Mouse (Mus musculus): ENCODE measurements around the gene Atg3. TPM values are rescaled to one million over a fixed set of nuclear protein-coding genes. Genes with fewer than 3 reads are reported as not detected.

Gene Atg3
- polyA plus RNA-seq, 1 experiment from 2014 or later, result 38.6 TPM

- DNase-seq (ENCODE audit: low spot score) (peak; percentile 47), ATAC-seq (replicated peaks; ENCODE audit: low FRiP score) (0 out of 2 replicates have a peak, but pooled peaks have one; percentile 30)
- H3K36me3 ChIP-seq (ENCODE audit: control insufficient read depth, insufficient read depth, low read length), result no peaks in the 10 kb centered on the region
- H3K27me3 ChIP-seq (ENCODE audit: control insufficient read depth, insufficient read depth, low read length), result no peaks in the 10 kb centered on the region
- no peak within 1 kb of the TSS for H3K4me2 ChIP-seq (ENCODE audit: low read depth, low read length, severe bottlenecking)
- H3K27ac ChIP-seq (ENCODE audit: low read depth, low read length), result no peak within 1 kb of the TSS
- H3K9me3 ChIP-seq (ENCODE audit: control insufficient read depth, low read length), result no peaks in the 10 kb centered on the region
- H3K4me3 ChIP-seq (ENCODE audit: low read depth, low read length), result no peak within 1 kb of the TSS
- no peaks in the 10 kb centered on the region for H3K4me1 ChIP-seq (replicated peaks; ENCODE audit: control insufficient read depth, insufficient read depth, low read length)
- WGBS, result 32% methylated on average over 10 of the region's 10 CpGs
- no peak within 1 kb of the TSS for H3K9ac ChIP-seq (ENCODE audit: low read length)
Observed at GRCm38 (mm10) chr16:45223648-45224388, 65.2 kb downstream of the Atg3 start, which contains the start of gene Btla. TSS of gene Btla (plus strand) at chr16:45224315.

GRCm38 (mm10) chr16:45224431-45225008 lies 65.9 kb downstream of the Atg3 start:
- no peak overlapping the region for H3K4me3 ChIP-seq (ENCODE audit: low read depth, low read length)
- no peaks in the 10 kb centered on the region for H3K4me1 ChIP-seq (replicated peaks; ENCODE audit: control insufficient read depth, insufficient read depth, low read length)
- no peaks in the 10 kb centered on the region for H3K9me3 ChIP-seq (ENCODE audit: control insufficient read depth, low read length)
- WGBS, result 67% methylated on average over 4 of the region's 4 CpGs
- no peak for ATAC-seq (replicated peaks; ENCODE audit: low FRiP score)
- no peak overlapping the region for H3K4me2 ChIP-seq (ENCODE audit: low read depth, low read length, severe bottlenecking)
- no peak overlapping the region for H3K27ac ChIP-seq (ENCODE audit: low read depth, low read length)
- no peak overlapping the region for H3K9ac ChIP-seq (ENCODE audit: low read length)
- H3K36me3 ChIP-seq (ENCODE audit: control insufficient read depth, insufficient read depth, low read length), result no peaks in the 10 kb centered on the region
- no peak for DNase-seq (ENCODE audit: low spot score)
- no peaks in the 10 kb centered on the region for H3K27me3 ChIP-seq (ENCODE audit: control insufficient read depth, insufficient read depth, low read length)

- Histone ChIP-seq H3K27ac (ENCODE audit: low read depth, low read length) (no peak overlapping the region), H3K4me1 (replicated peaks; ENCODE audit: control insufficient read depth, insufficient read depth, low read length) (no peaks in the 10 kb centered on the region), H3K36me3 (ENCODE audit: control insufficient read depth, insufficient read depth, low read length) (no peaks in the 10 kb centered on the region), H3K4me2 (ENCODE audit: low read depth, low read length, severe bottlenecking) (no peak overlapping the region), H3K9me3 (ENCODE audit: control insufficient read depth, low read length) (no peaks in the 10 kb centered on the region), H3K9ac (ENCODE audit: low read length) (no peak overlapping the region), H3K4me3 (ENCODE audit: low read depth, low read length) (no peak overlapping the region), H3K27me3 (ENCODE audit: control insufficient read depth, insufficient read depth, low read length) (no peaks in the 10 kb centered on the region)
- WGBS, result 70% methylated on average over 1 of the region's 1 CpGs
- no peak for DNase-seq (ENCODE audit: low spot score)
- no peak for ATAC-seq (replicated peaks; ENCODE audit: low FRiP score)
Observed at GRCm38 (mm10) chr16:45227002-45227401, 68.4 kb downstream of the Atg3 start.

GRCm38 (mm10) chr16:45231296-45231695 lies 72.7 kb downstream of the Atg3 start:
- Histone ChIP-seq H3K4me2 (ENCODE audit: low read depth, low read length, severe bottlenecking) (no peak overlapping the region), H3K9ac (ENCODE audit: low read length) (no peak overlapping the region), H3K9me3 (ENCODE audit: control insufficient read depth, low read length) (no peaks in the 10 kb centered on the region), H3K4me1 (replicated peaks; ENCODE audit: control insufficient read depth, insufficient read depth, low read length) (no peaks in the 10 kb centered on the region), H3K27me3 (ENCODE audit: control insufficient read depth, insufficient read depth, low read length) (no peaks in the 10 kb centered on the region), H3K4me3 (ENCODE audit: low read depth, low read length) (no peak overlapping the region), H3K36me3 (ENCODE audit: control insufficient read depth, insufficient read depth, low read length) (no peaks in the 10 kb centered on the region), H3K27ac (ENCODE audit: low read depth, low read length) (no peak overlapping the region)
- no peak for ATAC-seq (replicated peaks; ENCODE audit: low FRiP score)
- 84% methylated on average over 1 of the region's 1 CpGs for WGBS
- no peak for DNase-seq (ENCODE audit: low spot score)

- Histone ChIP-seq H3K27me3 (ENCODE audit: control insufficient read depth, insufficient read depth, low read length) (no peaks in the 10 kb centered on the region), H3K27ac (ENCODE audit: low read depth, low read length) (no peak overlapping the region), H3K9me3 (ENCODE audit: control insufficient read depth, low read length) (no peaks in the 10 kb centered on the region), H3K4me3 (ENCODE audit: low read depth, low read length) (no peak overlapping the region), H3K36me3 (ENCODE audit: control insufficient read depth, insufficient read depth, low read length) (no peaks in the 10 kb centered on the region), H3K4me2 (ENCODE audit: low read depth, low read length, severe bottlenecking) (no peak overlapping the region), H3K4me1 (replicated peaks; ENCODE audit: control insufficient read depth, insufficient read depth, low read length) (no peaks in the 10 kb centered on the region), H3K9ac (ENCODE audit: low read length) (no peak overlapping the region)
- DNase-seq (ENCODE audit: low spot score), result no peak
- no peak for ATAC-seq (replicated peaks; ENCODE audit: low FRiP score)
- 77% methylated on average over 3 of the region's 3 CpGs for WGBS
Observed at GRCm38 (mm10) chr16:45233007-45233406, 74.4 kb downstream of the Atg3 start.

Other genes with a start within 250 kb of the Atg3 start
- not detected in 2 replicates for gene Cd200r3, start 215.1 kb upstream of the Atg3 start, polyA plus RNA-seq (2014; fragmentation: Nextera tagmentation; extraction: Ambion mirVana)
- gene Ccdc80, start 65.4 kb upstream of the Atg3 start, polyA plus RNA-seq (2014; fragmentation: Nextera tagmentation; extraction: Ambion mirVana), result 18.6 and 20.7 TPM in 2 replicates
- gene Slc35a5, start 79 bp upstream of the Atg3 start, polyA plus RNA-seq (2014; fragmentation: Nextera tagmentation; extraction: Ambion mirVana), result 14.9 and 20.6 TPM in 2 replicates
- 0.24 and 0.27 TPM in 2 replicates for gene Btla, start 65.5 kb downstream of the Atg3 start, polyA plus RNA-seq (2014; fragmentation: Nextera tagmentation; extraction: Ambion mirVana)

Data from forebrain, embryonic 11.5 days (tissue).